Mouse (Mus musculus): ENCODE data around the gene Fam171a2. TPM values are rescaled to one million over a fixed set of nuclear protein-coding genes. Genes with fewer than 3 reads are reported as not detected.

Gene Fam171a2
- total RNA-seq, 2 experiments from 2014 or later, result 3.4 to 3.5 TPM

GRCm38 (mm10) chr11:102435754-102436470 is 11.6 kb downstream of the Fam171a2 start:
- DNase-seq (ENCODE audit: low spot score in 2 of 2), result no peak

GRCm38 (mm10) chr11:102434816-102435705 is 12.4 kb downstream of the Fam171a2 start:
- DNase-seq (ENCODE audit: low spot score in 2 of 2), result no peak

GRCm38 (mm10) chr11:102434406-102434805 is 13.1 kb downstream of the Fam171a2 start:
- peak; percentile 87 to 88 for DNase-seq (ENCODE audit: low spot score in 2 of 2)

- DNase-seq (ENCODE audit: low spot score in 2 of 2), result no peak
Measured at GRCm38 (mm10) chr11:102433866-102434265, 13.6 kb downstream of the Fam171a2 start.

GRCm38 (mm10) chr11:102432896-102433295 is 14.6 kb downstream of the Fam171a2 start:
- DNase-seq (ENCODE audit: low spot score in 2 of 2), result peak; percentile 62 to 67

GRCm38 (mm10) chr11:102432115-102432843 is 15.2 kb downstream of the Fam171a2 start:
- DNase-seq (ENCODE audit: low spot score in 2 of 2), result no peak

- no peak for DNase-seq (ENCODE audit: low spot score in 2 of 2)
Measured at GRCm38 (mm10) chr11:102431728-102432114, 15.8 kb downstream of the Fam171a2 start.

GRCm38 (mm10) chr11:102431018-102431645 is 16.4 kb downstream of the Fam171a2 start:
- peak; percentile 76 to 77 for DNase-seq (ENCODE audit: low spot score in 2 of 2)

GRCm38 (mm10) chr11:102430121-102431017 is 17.1 kb downstream of the Fam171a2 start, which contains the start of gene Grn:
TSS of gene Grn (plus strand) at chr11:102430315.
- peak; percentile 77 to 79 for DNase-seq (ENCODE audit: low spot score in 2 of 2)

- no peak for DNase-seq (ENCODE audit: low spot score in 2 of 2)
Measured at GRCm38 (mm10) chr11:102429551-102429950, 17.9 kb downstream of the Fam171a2 start.

GRCm38 (mm10) chr11:102428981-102429540 is 18.4 kb downstream of the Fam171a2 start:
- DNase-seq (ENCODE audit: low spot score in 2 of 2), result no peak

- no peak for DNase-seq (ENCODE audit: low spot score in 2 of 2)
Measured at GRCm38 (mm10) chr11:102425555-102426316, 21.7 kb downstream of the Fam171a2 start.

GRCm38 (mm10) chr11:102424666-102425065 is 22.8 kb downstream of the Fam171a2 start:
- DNase-seq (ENCODE audit: low spot score in 2 of 2), result no peak

GRCm38 (mm10) chr11:102421559-102421958 is 25.9 kb downstream of the Fam171a2 start:
- no peak for DNase-seq (ENCODE audit: low spot score in 2 of 2)

- peak in 1 of 2 experiments; percentile 60 for DNase-seq (ENCODE audit: low spot score in 2 of 2)
Measured at GRCm38 (mm10) chr11:102418887-102419286, 28.6 kb downstream of the Fam171a2 start.

GRCm38 (mm10) chr11:102417160-102417559 is 30.3 kb downstream of the Fam171a2 start:
- no peak for DNase-seq (ENCODE audit: low spot score in 2 of 2)

GRCm38 (mm10) chr11:102415034-102415802 is 32.3 kb downstream of the Fam171a2 start:
- DNase-seq (ENCODE audit: low spot score in 2 of 2), result no peak

- DNase-seq (ENCODE audit: low spot score in 2 of 2), result no peak
Measured at GRCm38 (mm10) chr11:102413059-102413458, 34.4 kb downstream of the Fam171a2 start.
